Mouse (Mus musculus) layer of hippocampus, postnatal 10 days (tissue): Measurements from ENCODE around the gene Mpc1. TPM values are rescaled to one million over a fixed set of nuclear protein-coding genes. Genes with fewer than 3 reads are reported as not detected.
"Not testable (repeated sequence)": the region's sequence is repeated elsewhere in the genome, so short reads cannot be mapped to it uniquely, and the experiment has no call there.

ENCODE experiments used
- DNase-seq, 2 experiments: peaks; one replicate each; pipeline ENCODE4 v3.0.0; 2021; ENCODE audit warnings: low spot score in 2 of 2
- total RNA-seq, 2 experiments: library from RNA; stranded (reverse); gene quantifications; 2 replicates each; pipeline ENCODE4 v1.2.3; 2021

Gene Mpc1
- total RNA-seq, 2 experiments from 2014 or later: 147 to 163 TPM

DNA sequence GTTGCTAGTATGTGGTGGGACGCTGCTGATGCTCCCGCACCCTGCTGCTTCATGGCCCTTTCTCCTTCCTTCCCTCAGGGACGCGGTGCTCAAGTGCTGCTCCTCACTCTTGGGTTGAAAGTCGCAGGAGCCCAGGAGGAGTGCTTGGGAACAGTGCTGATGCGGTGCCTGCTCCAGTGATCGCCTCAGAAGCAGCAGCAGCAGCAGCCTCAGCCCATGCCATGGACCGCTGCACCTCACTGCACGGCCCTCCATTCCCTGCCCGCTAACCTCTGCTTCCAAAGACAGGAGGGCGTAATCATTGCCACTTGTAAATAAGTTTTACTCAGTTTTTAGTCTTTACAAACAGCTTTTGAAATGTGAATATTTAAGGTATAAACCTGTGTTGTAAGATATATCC, 44.2 kb downstream of the Mpc1 start:
- DNase-seq: not testable (repeated sequence)

DNA sequence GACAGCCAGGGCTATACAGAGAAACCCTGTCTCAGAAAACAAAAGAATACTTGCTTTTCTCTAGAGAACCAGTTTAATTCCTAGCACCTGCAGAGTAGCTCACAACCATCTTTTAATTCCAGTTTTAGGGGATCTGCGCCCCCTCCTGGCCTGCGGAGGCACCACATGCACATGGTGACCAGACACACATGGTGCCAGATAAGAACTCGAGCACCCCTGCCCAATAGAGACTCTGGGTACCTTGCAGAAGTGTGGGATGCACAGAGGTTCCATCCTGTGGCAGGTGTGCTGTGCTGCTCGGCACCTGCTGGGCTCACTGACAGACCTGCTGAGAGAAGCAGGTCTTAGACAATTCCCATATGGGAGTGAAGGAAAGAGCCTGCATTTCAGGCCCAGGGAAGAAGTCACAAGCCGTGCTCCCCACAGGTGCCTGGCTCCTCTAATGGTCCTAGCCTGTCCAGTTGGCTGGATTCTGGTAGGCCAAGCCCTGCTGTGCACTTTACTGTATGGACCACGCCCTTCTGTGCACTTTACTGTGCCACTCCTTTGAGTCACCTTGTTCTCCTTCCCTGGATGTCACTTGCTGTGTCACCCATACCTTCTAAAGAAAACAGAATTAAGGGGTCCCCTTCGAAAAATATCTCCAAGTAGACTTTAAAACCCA, 45.9 kb downstream of the Mpc1 start:
- DNase-seq: no peak

DNA sequence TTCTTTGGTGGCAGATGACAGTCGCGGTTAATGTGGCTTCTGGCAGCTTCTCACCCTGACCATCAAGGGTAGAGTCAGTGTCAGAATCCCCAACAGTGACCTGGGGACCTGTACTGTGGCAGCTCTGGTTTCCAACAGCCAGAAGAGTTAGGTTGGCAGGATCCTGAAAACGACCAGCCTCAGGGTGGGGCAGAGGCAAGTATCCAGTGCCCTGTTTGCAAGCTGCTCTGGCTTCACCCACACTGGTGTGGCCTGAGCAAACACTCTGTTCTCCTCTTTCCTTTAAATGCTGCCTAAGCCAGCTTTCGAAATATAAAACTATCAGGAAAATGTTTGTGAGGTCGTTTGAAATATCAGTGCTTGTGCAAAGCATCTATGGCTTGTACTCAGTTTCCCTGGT, 47.9 kb downstream of the Mpc1 start:
- no peak for DNase-seq

DNA sequence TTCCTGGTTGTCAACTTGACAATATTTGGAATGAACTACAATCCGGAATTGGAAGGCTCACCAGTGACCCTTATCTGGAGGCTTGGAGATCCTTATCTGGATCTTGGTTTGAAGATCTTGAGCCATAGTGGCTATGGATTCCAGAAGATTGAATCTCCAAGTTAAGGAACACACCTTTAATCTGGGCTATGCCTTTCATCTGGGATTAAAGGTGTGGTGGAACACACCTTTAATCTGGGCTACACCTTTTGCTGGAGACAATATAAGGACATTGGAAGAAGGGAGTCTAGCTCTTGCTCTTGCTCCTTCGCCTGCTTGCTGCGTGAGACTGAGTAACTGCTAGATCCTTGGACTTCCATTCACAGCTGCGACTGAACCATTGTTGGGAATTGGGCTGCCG, 54.5 kb downstream of the Mpc1 start, which contains the start of gene Prr18:
Prr18 (plus strand) TSS at position 301 of the 400 bp plus-strand sequence.
- DNase-seq: not testable (repeated sequence)

DNA sequence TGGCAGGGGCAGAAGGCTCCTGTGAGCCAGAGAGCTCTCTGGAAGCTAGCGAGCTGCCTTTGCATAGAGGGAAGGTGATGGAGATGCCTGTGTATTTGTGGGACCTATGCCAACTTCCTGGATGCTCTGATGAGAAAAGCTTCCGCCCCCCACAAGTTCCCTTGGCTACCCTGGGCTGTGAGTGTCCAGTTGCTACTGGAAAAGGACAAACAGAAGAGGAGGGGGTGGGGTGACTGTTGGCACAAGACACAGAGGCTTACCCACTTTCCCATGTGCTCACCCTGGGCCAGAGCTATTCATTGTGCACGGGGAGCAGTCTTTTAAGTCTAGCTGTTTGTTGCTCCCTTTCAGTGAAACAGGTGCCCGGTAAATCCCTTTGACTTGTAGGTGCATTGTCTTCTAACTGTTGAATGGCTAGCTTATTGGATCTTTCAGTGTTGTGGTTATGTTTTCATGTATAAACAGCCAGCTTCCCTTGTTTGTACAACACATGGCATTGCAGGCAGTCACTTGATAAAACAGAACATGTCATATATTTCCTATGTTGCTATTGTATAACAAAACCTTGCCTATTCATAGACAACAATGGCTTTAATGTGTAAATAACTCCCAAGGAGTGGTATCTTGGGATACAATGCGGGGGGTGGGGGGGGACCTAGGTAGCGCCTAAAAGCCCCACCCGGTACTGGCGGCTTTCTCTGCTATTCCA, 57.1 kb downstream of the Mpc1 start:
- peak in 1 of 2 experiments; percentile 37 for DNase-seq

DNA sequence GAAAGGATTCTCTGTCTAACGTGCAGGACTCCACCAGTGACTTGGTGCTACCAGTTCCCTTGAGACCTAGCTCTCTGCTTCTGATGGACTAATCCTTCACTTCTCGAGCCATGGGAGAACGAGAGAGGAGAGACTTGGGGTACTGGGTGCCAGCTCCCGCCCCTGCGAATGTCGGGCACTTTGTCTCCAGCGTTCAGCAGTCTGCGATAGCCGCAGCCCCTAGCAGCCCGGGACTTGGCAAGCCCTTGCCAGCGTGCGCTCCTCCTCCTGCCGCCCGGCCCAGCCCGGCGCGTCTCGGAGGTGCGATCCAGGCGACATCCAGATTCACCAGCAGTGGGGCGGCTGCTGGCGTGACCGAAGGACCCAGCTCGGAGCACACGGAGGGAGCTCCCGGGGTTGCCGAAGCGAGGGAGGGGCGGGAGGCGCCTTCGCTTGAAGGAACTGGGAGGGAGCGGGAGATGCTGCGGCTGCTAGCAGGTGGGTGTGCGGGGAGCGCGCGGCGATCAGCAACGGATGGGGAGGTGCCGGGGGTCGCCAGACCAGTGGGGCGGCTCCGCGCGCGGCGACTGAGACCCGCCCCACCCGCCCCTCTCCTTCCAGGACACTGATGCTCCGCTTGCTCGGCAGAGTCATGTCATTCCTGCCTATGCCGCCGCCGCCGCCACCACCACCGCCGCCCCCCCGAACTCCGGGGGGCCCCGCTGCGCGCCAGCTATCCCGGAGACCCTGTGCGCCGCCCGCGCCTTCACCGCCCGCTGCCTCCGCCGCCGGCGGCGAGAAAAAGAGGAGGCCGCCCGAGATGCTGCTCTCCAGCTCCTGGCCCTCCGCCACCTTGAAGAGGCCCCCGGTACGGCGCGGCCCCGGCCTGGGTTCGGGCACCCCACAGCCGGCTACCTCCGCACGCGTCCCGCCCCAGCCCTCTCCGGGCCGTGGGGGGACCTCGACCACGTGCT, 58.0 kb downstream of the Mpc1 start:
- DNase-seq: peak; percentile 58 to 66

DNA sequence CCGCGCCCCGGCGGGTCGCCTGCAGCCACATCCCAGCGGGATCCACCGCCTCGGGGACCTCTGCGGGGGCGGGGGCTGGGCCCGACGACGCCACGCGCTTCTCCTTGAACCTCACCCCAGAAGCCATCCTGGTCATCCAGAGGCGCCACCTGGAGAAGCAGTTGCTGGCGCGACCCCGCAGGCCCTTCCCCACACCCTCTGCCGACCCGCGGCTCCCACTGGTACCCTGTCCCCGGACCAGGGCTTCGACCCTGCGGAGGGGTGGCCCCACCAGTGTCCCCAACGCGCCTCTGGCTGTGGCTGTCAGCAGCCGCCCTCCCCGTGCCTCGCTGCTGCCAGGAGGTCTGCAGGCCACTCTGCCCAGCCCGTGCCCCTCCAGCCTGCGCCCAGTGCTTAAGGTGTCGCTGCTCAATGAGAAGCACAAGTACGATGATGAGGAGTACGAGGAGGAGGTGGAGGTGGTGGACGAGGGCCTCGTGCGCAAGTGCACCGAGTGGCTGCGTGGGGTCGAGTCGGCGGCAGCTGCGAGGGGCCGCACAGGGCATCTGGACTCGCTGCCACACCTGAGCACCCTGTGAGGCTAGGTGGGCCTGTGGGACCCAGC, 58.8 kb downstream of the Mpc1 start:
- DNase-seq: peak in 1 of 2 experiments; percentile 35

DNA sequence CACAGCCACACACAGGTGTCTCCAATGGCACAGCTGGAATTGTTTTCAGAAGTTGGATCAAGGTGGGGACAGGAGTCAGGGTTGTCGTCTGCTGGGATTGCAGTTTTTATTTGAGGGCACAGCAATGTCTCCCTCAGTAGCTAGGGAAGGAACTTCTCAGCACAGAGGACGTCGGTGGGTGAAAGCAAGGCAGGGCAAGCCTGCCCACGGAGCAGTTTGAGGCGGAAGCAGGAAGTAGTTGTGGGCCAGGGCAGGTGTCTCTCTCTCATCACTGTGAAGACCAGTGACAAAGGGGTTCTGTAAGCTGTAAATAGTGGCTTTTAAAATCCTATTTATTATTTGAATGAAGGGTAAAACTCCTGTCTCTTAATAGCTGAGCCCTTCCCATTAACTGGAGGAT, 60.0 kb downstream of the Mpc1 start:
- DNase-seq: no peak

DNA sequence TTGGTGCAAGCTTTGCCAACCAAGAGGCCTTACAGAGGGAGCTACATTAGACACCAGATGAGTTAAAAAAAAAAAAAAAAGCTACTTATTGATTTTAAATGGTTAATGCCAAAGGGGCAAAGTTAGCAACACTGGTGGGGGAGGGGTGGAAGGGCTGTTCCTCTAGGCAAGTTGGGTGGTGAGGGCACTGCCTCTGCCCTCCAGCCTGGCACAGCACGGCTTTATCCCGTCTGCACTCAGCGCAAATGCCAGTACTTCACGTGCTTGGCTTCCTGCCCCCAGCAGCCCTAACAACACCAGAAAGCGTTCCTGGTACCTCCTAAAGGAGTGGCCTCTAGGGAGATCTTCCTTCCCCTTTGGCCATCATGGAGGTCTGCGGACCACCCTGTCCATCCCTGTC, 60.7 kb downstream of the Mpc1 start:
- peak in 1 of 2 experiments; percentile 40 for DNase-seq

Other genes with a start within 250 kb of the Mpc1 start
- under 1 TPM in 1 of 2 experiments, not detected in 1; 0.39 TPM for gene Gm49673, start 135.1 kb upstream of the Mpc1 start, total RNA-seq
- gene Rnaset2a, start 134.8 kb upstream of the Mpc1 start, total RNA-seq: 1 to 10 TPM; 6.2 to 6.8 TPM
- gene Fgfr1op, start 117.4 kb upstream of the Mpc1 start, total RNA-seq: 10 to 100 TPM; 18.9 to 22.7 TPM
- gene Ccr6, start 46.9 kb upstream of the Mpc1 start, total RNA-seq: under 1 TPM in 1 of 2 experiments, not detected in 1; 0.27 TPM
- 10 to 100 TPM; 64.9 to 67.6 TPM for gene Sft2d1, start 28.2 kb downstream of the Mpc1 start, total RNA-seq
- gene Prr18, start 54.6 kb downstream of the Mpc1 start, total RNA-seq: 10 to 100 TPM in 1 of 2 experiments, 1 to 10 TPM in 1; 9.3 to 11.1 TPM
- under 1 TPM; 0.87 to 0.89 TPM for gene T2, start 73.1 kb downstream of the Mpc1 start, total RNA-seq
- 1 to 10 TPM in 1 of 2 experiments, not detected in 1; 1.1 TPM for gene T, start 151.5 kb downstream of the Mpc1 start, total RNA-seq
- gene Pde10a, start 242.5 kb downstream of the Mpc1 start, total RNA-seq: 10 to 100 TPM; 59.6 to 61.8 TPM